ENCODE assay signal across 14 mouse cellular contexts in genomic region chr5:101565770-101566169, GRCm38 (mm10).
DNase-seq lines count a peak whose midpoint lies in the region; ATAC-seq lines count a peak whose summit lies in the region.
"Had no signal": no experiment of that assay in that cellular context is flagged by ENCODE, and none has a peak within 500 bp of the region (broad histone marks: within the 10 kb centered on the region; RNA-seq: fewer than 3 reads in every experiment).

No protein-coding gene starts in this region.

- no peak overlapping the region for H3K4me3 ChIP-seq in hindbrain, embryonic 12.5 days
- H3K4me3 ChIP-seq in midbrain, embryonic 16.5 days (ENCODE audit: low read depth, low read length), result no peak overlapping the region
- H3K4me3 ChIP-seq: myocyte had no signal

- no peak overlapping the region for H3K27ac ChIP-seq in hindbrain, embryonic 12.5 days
- no peak overlapping the region for H3K27ac ChIP-seq in midbrain, embryonic 16.5 days (ENCODE audit: low read length)

- peaks cover 53% of the 10 kb centered on the region for H3K27me3 ChIP-seq in hindbrain, embryonic 12.5 days
- peaks cover 17% of the 10 kb centered on the region for H3K27me3 ChIP-seq in midbrain, embryonic 16.5 days (ENCODE audit: control insufficient read depth, insufficient read depth, low read depth, low read length)

- WGBS in hindbrain, embryonic 12.5 days, result 24% methylated on average over 7 of the region's 7 CpGs
- WGBS in midbrain, embryonic 16.5 days, result 19% methylated on average over 7 of the region's 7 CpGs

- ATAC-seq in hindbrain, embryonic 12.5 days (ENCODE audit: low FRiP score), result peak; percentile 48; the same call in 1 of the 2 replicates
- peak; percentile 75; the same call in 1 of the 2 replicates for ATAC-seq in midbrain, embryonic 16.5 days

- H3K36me3 ChIP-seq in hindbrain, embryonic 12.5 days, result no peaks in the 10 kb centered on the region
- H3K36me3 ChIP-seq in midbrain, embryonic 16.5 days (ENCODE audit: control insufficient read depth, insufficient read depth, low read length), result no peaks in the 10 kb centered on the region

- peak; percentile 35 for DNase-seq in Muller cell, postnatal 12 days (ENCODE audit: inconsistent ontology term)
- DNase-seq in embryo, embryonic 11 days, result peak; percentile 46
- DNase-seq in spleen, postnatal 14 days (ENCODE audit: low spot score in 2 of 2), result no peak
- no peak for DNase-seq in lung, postnatal 4 days
- no peak for DNase-seq in frontal cortex, adult 2 months (ENCODE audit: extremely low spot score in 1 of 2, low spot score in 1 of 2)
- DNase-seq: cerebellum, postnatal 14 days; kidney, adult 18-20 months; lung, postnatal 14 days; right cerebral cortex, postnatal 25 days; thymus, postnatal 25 days had no signal

- H3K9ac ChIP-seq in hindbrain, embryonic 12.5 days, result no peak overlapping the region
- no peak overlapping the region for H3K9ac ChIP-seq in midbrain, embryonic 16.5 days (ENCODE audit: low read depth, low read length)

- H3K4me1 ChIP-seq in hindbrain, embryonic 12.5 days, result 0 out of 2 replicates have a peak, but pooled peaks cover 5% of the 10 kb centered on the region
- peaks cover 2% of the 10 kb centered on the region; the same call in 1 of the 2 replicates for H3K4me1 ChIP-seq in midbrain, embryonic 16.5 days (ENCODE audit: control insufficient read depth, insufficient read depth, low read length)

- no peaks in the 10 kb centered on the region for H3K9me3 ChIP-seq in hindbrain, embryonic 12.5 days (replicated peaks)
- no peaks in the 10 kb centered on the region for H3K9me3 ChIP-seq in midbrain, embryonic 16.5 days (replicated peaks; ENCODE audit: control insufficient read depth, low read length, poor library complexity, severe bottlenecking)

- no peak overlapping the region for H3K4me2 ChIP-seq in hindbrain, embryonic 12.5 days (replicated peaks)
- peak overlapping the region; percentile 2; the same call in 1 of the 2 replicates for H3K4me2 ChIP-seq in midbrain, embryonic 16.5 days (ENCODE audit: low read length)
- H3K4me2 ChIP-seq: liver, embryonic 11.5 days had no signal

Comparison
In these comparisons a context has a peak if more than half of its experiments do, and no peak if none do; other contexts are left out.
1. DNase-seq: peak in Muller cell, postnatal 12 days (single experiment) and embryo, embryonic 11 days (single experiment); none in spleen, postnatal 14 days (0 of 2), lung, postnatal 4 days (0 of 2) and frontal cortex, adult 2 months (0 of 2).